Mouse (Mus musculus): ENCODE data around the gene D630045J12Rik.

The D630045J12Rik gene

GRCm38 (mm10) chr6:38103775-38104174, 150.0 kb downstream of the D630045J12Rik start:
- in situ Hi-C loops (cut with MboI, MseI): no loop called here

- in situ Hi-C loops (cut with MboI, MseI): no loop called here
These were observed 151.5 kb downstream of the D630045J12Rik start for GRCm38 (mm10) chr6:38102216-38102795.

GRCm38 (mm10) chr6:38096961-38097370, 156.8 kb downstream of the D630045J12Rik start:
- in situ Hi-C loops (cut with MboI, MseI): no loop called here

- in situ Hi-C loops (cut with MboI, MseI): no loop called here
These were observed 159.1 kb downstream of the D630045J12Rik start for GRCm38 (mm10) chr6:38094701-38095100.

GRCm38 (mm10) chr6:38092539-38092938, 161.3 kb downstream of the D630045J12Rik start:
- in situ Hi-C loops (cut with MboI, MseI): no loop called here

- in situ Hi-C loops (cut with MboI, MseI): no loop called here
These were observed 166.4 kb downstream of the D630045J12Rik start for GRCm38 (mm10) chr6:38087242-38088026.

- in situ Hi-C loops (cut with MboI, MseI): no loop called here
These were observed 170.6 kb downstream of the D630045J12Rik start for GRCm38 (mm10) chr6:38083204-38083603.

- in situ Hi-C loops (cut with MboI, MseI): no loop called here
These were observed 172.0 kb downstream of the D630045J12Rik start for GRCm38 (mm10) chr6:38081727-38082341.

GRCm38 (mm10) chr6:38080364-38080763, 173.4 kb downstream of the D630045J12Rik start:
- in situ Hi-C loops (cut with MboI, MseI): no loop called here

GRCm38 (mm10) chr6:38073592-38073991, 180.2 kb downstream of the D630045J12Rik start:
- in situ Hi-C loops (cut with MboI, MseI): no loop called here
